Mouse (Mus musculus): ENCODE data around the gene Slc9a3r2.

GRCm38 (mm10) chr17:24667416-24667815 is 17.3 kb upstream of the Slc9a3r2 start:
- TF ChIP-seq CTCF (IDR thresholded peaks at IDR 0.05) (peak; percentile 88), EP300 (IDR thresholded peaks at IDR 0.05) (no peak)
